Mouse (Mus musculus) CD4-positive, CD25-positive, alpha-beta regulatory T cell, adult 2 months (primary cell): ENCODE results near the gene Gm21887.
A peak's percentile ranks its signal among the peaks of the same experiment; 100 is the strongest.
"Not testable (repeated sequence)": the region's sequence is repeated elsewhere in the genome, so short reads cannot be mapped to it uniquely, and the experiment has no call there.

Source experiments
- DNase-seq: peaks from one replicate; pipeline ENCODE4 v3.0.0-alpha.2; 2012; ENCODE audit warnings: low read depth, low spot score

The Gm21887 gene

DNA sequence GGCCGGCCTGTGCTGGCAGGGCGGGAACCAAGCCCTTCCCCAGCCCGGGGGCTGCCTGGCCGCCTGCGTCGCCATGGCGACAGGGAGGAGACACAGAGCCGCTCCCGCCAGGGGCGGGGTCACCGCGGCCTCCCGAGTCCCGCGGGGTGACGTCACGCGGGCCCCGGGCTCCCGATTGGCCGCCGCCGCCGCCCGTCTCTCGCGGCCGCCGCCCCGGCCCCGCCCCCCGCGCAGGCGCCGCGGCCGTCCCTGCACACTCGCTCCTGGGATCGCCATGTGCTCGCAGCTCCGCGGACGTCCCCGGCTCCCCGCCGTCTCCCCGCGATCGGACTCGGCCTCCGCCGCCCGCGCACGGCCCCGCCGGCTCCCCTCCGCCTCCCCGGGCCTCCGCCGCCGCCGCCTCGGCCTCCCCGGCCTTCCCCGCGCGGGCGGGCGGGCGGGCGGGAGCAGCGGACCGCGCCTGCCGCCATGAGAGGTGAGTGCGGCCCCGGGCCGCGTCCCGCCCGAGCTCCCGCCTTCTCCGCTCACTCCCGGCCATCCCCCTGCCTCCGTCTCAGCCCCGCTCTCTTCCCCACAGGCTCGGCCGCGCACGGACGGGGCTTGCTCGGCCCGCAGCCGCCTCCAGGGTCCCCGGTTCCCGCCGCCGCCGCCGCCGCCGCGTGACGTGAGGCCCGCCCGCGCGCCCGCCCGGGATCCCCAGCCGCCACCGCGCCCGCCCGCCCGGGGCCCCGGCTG is at the start of gene Gm21887:
Gene Gm21887, plus strand, starts transcription at position 644 of the 735 bp plus-strand sequence.
- DNase-seq, result peak; percentile 99

DNA sequence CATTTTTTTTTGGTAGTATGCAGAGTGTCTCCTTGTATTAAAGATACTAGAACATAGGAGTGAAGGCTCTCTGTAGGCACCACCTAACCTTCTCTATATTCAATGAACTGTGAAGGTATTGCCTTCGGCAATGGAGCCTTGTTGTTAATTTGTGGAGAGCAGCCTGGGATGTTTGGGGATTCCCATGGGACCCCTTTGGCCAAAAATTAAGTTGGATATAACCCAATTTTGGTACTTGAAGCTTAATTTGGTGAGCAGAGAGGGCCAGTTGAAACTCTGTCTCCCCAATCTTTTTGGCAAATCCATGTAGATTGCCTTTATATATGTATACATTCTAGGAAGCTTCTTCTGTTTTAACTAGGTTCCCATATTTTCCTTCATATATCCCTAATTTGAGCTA is 40.1 kb upstream of the Gm21887 start:
- no peak for DNase-seq

DNA sequence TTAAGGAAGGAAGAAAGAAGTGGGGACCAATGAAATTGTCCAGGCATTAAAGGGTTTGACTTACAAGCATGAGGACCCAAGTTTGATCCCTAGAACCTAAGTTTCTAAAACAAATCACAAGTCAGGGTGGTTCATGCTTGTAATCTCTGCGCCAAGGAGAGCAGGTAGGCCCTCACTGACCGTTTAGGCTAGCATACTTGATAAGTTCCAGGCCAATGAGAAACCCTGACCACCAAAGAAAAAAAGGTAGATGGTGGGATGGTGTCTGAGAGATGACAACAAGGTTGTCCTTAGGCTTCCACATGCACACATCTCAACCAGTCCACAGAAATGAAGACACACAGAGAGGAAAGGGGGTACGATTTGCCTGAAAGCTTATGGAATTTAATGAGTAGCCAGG is 39.7 kb upstream of the Gm21887 start:
- DNase-seq, result peak; percentile 6

DNA sequence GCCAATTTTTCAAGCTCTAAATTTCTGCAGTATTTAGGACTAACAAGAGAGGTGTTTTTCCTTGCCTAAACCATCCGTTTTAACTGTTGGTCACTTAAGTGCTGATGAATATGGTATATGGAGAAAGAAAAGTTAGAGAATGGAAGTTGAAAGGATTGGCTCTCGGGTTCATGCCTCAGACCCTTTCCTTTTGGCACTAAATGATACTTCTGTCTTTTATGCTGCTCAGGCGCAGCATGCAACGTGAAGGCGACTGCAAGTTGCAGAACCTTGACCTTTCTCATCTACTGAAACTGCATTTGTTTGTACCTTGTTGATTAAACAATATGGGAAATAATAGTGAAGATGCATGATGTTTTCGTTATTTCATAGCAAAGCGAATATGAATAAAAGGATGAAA is 38.9 kb upstream of the Gm21887 start:
- DNase-seq, result peak; percentile 1

DNA sequence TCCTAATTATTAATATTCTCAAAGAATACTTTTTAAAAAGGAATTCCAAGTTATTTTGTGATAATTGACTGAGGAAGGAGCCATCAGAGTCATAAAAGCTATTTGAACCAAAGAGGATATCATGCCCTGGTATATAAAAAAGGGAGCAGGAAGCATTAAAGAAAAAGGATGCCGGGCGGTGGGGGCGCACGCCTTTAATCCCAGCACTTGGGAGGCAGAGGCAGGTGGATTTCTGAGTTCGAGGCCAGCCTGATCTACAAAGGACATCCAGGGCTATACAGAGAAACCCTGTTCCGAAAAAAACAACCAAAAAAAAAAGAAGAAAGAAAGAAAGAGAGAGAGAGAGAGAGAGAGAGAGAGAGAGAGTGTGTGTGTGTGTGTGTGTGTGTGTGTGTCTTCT is 37.9 kb upstream of the Gm21887 start:
- DNase-seq, result not testable (repeated sequence)

DNA sequence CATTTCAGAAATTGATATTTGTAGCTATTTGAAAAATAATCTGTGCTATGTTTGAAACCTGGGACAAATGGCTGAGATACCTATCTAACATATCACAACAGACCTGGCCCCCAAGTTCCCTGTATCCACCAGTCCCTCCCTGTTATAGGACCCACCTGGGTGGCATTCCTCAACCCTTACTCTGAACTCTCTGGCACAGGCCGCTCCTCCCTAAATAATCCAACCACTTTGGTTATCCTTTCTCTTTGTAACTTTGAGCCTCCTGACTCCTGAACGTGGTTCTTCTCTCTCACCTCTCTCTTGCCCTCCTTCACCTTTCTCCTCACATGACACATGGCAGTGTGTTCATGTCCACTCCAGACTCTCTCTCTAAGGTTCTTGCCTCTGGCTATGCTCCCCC is 37.3 kb upstream of the Gm21887 start:
- DNase-seq, result peak; percentile 1

DNA sequence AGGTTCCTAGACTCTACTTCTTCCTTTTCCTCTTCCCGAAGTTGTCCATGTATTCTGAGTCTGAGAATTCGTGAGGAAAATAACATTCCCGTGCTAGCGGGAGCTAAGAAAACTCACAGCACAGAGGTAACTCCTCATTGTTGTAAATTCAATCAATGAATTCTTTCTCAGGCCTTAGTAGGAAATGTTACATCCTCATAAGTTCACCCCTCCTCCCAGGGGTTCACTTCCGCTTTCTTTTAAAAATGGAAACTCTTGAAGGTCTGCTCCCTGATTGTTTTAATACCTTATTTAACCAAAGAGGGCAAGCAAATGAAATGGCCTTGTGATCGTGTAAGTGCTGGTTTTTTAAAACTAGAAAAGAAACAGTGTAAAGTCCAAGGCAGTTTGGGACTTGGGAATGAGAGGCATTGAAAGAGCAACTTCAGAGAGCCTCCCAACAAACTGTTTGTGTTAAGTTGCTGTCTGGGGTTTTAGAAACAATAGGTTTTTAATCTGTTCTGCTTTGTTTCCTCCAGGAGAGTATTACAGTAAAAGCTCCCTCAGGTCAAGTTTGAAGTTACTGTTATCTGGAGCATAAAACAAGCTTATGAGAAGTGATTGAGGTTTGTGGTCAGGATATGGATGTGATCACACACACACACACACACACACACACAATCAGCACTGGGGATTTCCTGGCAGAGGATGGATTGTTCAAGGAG is 36.5 kb upstream of the Gm21887 start:
- DNase-seq, result peak; percentile 63

DNA sequence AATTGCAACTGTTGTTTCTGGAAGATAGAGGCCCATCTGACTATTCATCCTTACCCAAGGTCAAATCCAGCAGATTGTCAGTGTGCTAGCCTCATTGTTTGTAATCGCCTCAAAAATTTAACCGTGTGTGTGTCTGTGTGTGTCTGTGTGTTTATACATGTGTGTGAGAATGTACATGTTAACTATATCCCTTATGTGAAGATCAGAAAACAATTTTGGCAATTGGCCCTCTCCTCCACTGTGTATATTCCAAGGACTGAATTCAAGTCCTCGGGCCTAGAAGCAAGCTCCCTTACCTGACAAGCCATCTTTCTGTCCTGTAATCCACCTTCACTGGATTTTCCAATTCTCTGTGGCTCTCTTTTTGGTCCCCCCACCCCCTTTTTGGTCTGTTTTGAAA is 35.7 kb upstream of the Gm21887 start:
- peak; percentile 26 for DNase-seq

DNA sequence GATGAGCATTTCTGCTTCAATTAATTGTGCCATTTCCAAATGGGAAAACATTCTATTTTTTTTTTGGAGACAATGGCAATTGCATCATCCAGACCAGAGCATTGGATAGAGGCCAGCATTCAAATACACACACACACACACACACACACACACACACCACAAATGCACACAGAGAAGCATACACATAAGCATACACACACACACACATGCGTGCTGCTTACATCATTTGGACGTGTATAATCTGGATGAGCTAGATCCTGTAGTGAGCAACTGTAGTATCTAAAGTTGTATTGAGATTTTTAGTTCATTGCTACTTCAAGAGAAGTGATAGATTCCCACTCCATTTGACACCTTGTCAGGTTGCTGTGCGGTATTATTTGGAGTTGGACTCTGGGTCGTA is 35.0 kb upstream of the Gm21887 start:
- peak; percentile 12 for DNase-seq

DNA sequence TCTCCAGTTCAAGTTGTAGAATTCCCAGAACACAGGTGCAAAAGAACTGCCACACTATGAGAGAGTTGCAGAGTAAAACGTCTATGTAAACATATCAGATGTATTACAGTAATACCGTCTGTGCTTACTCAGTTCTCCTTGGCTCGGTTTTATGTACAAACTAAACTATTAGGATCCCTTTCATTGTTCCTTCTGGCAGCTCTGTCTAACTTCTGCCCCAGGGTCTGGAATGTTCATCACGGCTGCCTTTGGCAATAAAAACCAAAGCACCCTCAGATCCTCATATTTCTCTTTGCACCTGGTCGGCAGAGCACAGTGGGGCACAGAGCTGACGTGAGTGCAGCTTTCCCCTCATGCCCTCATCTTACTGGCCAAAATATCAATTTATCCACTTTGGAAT is 34.5 kb upstream of the Gm21887 start:
- DNase-seq, result not testable (repeated sequence)

DNA sequence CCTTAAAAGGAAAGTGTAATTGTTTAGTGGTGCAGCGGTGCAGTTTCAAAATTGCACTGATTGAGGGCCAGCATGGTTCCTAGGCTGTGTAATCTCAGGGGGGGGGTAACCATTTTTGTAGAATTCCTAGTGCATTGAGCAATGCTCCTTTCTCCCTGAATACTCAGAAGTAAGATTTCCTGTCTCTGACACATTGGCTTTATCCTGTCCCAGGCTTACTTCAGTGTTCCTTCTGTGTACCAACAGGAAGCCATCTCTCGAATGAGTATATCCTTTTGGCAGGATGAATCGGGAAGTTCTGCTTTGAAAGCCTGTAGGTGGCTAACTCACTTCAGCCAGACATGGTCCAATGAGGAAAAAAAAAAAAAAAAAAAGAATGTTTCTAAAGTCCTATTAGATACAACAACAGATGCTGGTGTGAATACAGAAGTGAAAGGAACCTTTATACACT is 33.8 kb upstream of the Gm21887 start:
- peak; percentile 18 for DNase-seq

DNA sequence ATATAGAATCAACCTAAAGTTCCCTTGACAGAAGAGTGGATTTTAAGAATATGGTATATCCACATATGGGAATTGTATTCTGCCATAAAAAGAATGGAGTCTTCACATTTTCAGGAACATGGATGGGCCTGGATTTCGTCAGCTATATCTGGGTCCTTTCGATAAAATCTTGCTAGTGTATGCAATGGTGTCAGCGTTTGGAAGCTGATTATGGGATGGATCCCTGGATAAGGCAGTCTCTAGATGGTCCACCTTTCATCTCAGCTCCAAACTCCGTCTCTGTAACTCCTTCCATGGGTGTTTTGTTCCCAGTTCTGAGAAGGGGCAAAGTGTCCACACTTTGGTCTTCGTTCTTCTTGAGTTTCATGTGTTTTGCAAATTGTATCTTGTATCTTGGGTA is 33.1 kb upstream of the Gm21887 start:
- DNase-seq, result peak; percentile 2

DNA sequence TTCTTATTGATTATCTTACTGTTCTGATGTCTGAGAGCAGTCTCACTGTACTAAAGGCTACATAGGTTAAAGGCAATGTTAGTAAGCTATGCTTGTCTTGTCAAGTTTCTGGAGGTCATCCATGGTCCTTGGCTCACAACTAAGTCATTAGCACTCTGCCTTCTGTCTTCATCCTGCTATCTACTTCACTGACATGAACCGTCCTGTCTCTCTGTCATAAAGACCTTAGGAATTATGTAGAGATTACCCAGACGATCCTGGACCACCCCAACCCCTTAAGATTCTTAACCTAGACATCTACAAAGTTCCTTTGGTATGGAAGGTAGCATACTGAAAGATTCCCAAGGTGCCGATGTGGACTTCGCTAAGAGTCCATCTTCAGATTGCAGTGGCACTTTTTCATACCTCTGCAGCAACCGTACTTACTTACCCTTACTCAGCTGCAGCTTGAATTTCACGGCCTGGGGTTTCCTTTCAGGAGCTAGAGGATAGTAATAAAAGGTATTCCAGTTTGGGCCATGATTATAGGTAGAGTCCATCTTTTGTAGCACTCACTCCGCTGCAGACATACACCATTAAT is 31.5 kb upstream of the Gm21887 start:
- peak; percentile 20 for DNase-seq

DNA sequence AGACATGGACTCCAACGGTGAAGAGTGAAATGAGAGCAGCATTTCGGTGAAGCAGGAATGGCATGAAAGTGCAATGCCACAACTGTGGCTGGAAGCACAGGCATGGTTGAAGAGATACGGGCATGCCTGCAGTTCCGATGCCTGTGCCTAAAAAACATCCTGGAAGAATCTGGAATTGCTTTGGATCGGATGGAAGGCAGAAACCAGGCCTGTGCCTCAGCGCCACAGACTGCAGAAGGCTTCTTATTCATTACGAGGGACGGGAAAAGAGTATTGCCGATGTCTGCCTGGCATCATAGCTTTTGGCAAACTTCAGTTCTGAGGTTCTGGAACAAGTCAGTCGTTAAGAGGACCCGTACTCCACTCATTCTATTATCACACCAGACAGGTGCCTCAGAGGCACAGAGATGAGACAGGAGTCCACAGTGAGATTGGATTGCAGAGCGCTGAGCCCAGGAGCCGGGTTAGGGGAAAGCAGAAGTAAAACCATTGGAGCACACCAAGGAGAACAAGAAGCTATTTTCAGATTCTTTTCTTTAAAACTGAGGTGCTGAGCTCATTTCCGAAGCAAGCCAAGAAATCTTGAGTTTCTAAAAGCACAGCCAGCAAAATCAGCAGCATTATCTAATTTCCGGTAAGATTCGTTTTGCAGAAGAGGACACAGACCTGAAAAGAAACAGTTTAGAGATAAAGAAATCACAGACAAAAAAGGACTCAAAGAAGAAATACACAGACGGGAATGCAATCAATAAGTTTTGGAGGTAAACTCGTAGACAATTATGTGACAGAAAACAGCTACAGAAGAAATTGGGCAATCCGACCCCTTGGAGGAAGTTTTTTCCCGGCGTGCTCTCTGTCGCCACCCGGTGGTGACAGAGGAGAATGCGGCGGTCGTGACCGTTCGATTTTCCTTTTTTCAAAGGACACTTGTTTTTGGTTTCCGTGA is 30.8 kb upstream of the Gm21887 start:
- DNase-seq, result peak; percentile 71

DNA sequence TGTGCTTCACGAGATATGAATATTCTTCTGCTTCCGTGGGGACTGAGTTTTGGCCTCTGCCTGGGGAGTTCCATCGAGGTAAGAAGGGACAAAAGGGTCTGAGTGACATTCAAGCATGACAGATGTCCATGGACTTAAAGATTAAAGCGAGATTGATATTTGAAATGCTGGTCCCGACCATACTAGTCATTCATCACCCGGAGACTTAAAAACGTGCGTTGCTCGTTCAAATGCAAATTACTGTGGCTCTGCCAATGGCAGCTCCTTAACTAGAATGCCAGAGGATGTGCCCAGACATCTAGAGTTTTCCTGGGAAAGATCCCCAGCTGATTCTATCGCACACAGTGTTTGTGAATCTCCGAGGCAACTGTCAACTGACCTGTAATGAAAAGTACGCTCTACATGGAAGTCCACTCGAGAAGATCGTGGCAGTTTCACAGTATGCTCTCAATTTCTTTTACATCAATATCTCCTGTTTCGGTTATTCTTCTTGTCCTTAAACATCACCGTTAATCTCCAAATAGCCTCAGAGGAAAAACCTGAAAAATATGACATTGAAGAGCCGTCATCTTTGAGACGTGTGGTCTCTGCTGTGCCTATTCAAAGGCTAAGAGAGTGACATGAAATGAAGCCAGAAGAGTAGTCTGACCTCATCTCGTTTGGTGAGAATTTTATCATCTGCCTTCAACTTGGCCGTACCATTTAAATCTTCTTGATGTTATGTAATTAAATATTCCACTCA is 29.8 kb upstream of the Gm21887 start:
- DNase-seq, result not testable (repeated sequence)

DNA sequence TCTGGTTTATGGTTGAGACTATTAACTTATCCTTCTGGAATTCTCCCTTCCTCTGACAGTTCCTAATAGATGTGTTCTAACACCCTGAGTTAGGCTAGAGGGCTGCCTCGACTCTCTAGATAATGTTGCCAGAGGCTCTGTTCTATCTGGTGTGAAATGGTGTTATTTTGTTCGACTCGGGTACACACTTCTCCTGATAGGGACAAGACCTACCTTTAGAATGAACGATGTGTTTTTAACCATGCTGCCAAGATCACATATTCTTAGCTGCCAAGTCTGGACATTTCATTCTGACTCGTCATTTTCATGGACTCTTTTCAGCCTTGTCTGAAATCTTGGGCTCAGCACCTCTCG is 29.3 kb upstream of the Gm21887 start:
- DNase-seq, result peak; percentile 18

DNA sequence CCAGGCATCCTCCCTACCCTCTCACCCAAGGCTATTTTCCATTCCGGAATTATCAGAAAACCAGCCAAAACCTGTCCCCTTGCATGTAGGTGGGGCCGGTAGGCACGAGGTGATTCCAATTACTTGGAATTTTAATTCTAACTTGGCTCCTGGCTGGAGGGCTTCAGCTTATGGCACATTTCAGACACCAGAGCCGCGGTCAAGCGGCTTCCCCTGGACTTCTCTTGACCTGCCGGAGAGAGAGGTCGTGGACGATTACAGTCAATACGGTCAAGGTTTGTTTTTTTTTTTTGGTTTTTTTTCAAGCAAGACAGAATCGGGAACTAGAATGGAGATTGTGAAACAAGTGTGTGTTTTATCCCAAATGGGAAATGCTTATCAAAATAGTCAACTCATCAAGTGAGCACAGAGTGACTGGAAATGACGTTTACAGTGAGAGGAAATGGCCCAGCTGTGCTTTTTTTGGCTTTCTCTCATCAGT is 28.6 kb upstream of the Gm21887 start:
- peak; percentile 8 for DNase-seq

DNA sequence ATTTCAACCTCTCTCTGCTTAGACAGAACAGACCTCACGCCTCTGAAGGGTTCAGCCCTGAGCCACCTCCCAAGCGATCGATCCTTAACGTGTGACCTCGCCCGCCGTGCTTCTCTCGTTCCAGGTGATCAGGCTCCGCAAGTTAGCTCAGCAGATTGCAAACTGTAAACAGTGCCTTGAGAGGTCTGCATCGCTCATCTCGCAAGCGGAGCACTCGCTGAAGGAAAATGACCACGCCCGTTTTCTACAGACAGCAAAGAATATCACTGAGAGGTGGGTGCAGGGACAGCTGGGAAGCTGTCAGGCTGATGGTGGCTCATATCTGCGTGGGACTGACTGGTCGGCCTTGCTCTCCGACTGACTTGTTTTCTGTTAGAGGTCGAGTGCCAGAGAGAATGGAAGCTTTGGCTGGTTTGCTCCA is 27.7 kb upstream of the Gm21887 start:
- peak; percentile 29 for DNase-seq

DNA sequence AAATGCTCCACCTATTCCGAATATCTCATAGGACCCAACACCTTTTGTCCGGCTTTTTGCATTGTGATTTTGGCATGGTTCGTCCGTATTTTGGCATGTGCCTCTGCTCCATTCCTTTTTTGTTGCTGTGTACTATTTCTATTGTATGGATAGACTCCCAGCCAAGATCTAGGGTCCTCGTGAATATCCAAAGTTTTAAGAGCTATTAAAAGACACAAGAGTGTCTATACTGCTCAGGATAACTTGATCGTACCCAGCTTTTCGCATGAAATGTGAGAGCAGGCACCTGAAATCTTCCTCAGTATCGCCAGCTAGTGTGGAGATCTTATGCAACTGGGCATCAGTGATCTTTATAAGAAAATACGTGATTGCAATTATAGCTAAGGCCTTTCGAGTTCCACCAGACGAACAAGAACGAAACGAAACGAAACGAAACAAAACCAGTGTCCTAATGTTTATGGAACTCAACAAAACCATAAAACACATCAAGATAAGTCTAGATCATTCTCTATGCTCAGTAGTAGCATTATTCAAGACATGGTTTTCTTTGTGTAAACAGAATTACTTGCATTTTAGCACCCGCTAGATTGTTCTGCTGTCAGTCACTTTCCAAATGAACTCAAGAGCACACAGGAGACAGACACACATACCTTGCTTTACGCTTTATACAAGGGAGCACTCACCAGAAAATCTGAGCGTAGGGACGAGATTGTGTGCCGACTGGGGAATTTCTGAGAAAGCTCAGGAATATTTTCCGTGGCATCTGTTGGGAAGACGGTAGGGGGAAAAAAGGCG is 26.7 kb upstream of the Gm21887 start:
- peak; percentile 15 for DNase-seq
